Mouse (Mus musculus): ENCODE measurements around the gene 1700016D06Rik.

DNA sequence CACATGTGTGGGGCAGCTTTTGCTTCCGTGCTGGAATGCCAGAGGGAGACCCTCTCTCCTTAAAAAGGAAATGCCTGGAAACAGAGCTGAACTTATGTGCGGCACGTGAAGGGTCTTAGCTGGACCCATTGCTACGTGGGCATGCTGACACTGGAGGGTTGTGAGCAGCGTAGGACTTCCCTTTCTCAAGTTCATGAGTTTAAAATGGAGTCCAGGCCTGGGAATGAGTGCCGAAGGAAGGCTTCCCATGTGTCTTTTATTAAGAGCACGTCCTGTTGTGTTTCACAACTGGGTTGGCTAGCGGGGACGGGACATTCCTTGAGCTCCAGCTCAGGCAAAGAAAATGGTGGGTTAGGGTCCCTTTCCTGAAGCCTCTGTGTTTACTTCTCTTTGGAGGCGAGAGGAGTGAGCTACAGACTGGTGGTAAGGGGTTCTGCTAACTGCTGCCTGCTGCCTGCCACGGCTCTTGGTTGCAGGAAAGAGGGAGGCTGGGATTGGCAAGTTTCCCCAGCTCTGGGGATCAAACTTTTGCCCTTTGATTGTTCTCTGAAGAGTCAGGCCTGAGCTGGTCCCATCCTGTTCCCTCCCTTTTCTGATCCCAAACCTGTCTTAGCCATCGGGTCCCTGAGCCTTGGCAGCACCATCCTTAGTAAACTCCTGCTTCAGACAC is 29.5 kb upstream of the 1700016D06Rik start:
- TF ChIP-seq EP300 (IDR thresholded peaks at IDR 0.05; ENCODE audit: low read depth) = no peak
- no peak for TF ChIP-seq CTCF (IDR thresholded peaks at IDR 0.05; ENCODE audit: low read depth)
